Mouse (Mus musculus) CH12.LX (cell line): ENCODE measurements around the gene Agtrap.

ENCODE experiments used
- BHLHE40 ChIP-seq: IDR thresholded peaks from 2 replicates; pipeline ENCODE4 v1.6.1; 2011; ENCODE audit warnings: mild to moderate bottlenecking, low read depth, low read length, improper control_type of control experiment
- CTCF ChIP-seq, 2 experiments: IDR thresholded peaks in 1 of 2; conservative IDR thresholded peaks in 1 of 2; 2 replicates each; pipeline ENCODE4 v1.5.1; 2011 to 2012; ENCODE audit warnings: low read depth in 2 of 2, low read length in 2 of 2, improper control_type of control experiment in 1 of 2, inconsistent platforms in 1 of 2, mild to moderate bottlenecking in 1 of 2, moderate library complexity in 1 of 2
- ELF1 ChIP-seq: IDR thresholded peaks from 2 replicates; pipeline ENCODE4 v1.6.1; 2014; ENCODE audit warnings: low read depth, mild to moderate bottlenecking, inconsistent platforms, low read length, improper control_type of control experiment
- EP300 ChIP-seq: IDR thresholded peaks from 2 replicates; pipeline ENCODE4 v1.6.1; 2011; ENCODE audit warnings: low read length, improper control_type of control experiment
- HCFC1 ChIP-seq: IDR thresholded peaks from 2 replicates; pipeline ENCODE4 v1.6.1; 2012; ENCODE audit warnings: low read depth, mild to moderate bottlenecking, inconsistent platforms, low read length, improper control_type of control experiment
- JUND ChIP-seq: conservative IDR thresholded peaks from 2 replicates; pipeline ENCODE4 v1.6.1; 2011; ENCODE audit warnings: low read depth, low read length, improper control_type of control experiment
- MAFK ChIP-seq: IDR thresholded peaks from 2 replicates; pipeline ENCODE4 v1.6.1; 2011; ENCODE audit warnings: low read length, improper control_type of control experiment; ENCODE audit not compliant: insufficient replicate concordance
- NELFE ChIP-seq: IDR thresholded peaks from 2 replicates; pipeline ENCODE4 v1.6.1; 2011; ENCODE audit warnings: low read depth, low read length, improper control_type of control experiment
- POLR2A ChIP-seq: IDR thresholded peaks from 2 replicates; pipeline ENCODE4 v1.6.1; 2011; ENCODE audit warnings: low read depth, mild to moderate bottlenecking, improper control_type of control experiment, low read length
- USF1 ChIP-seq: IDR thresholded peaks from 2 replicates; pipeline ENCODE4 v1.6.1; 2014; ENCODE audit warnings: low read depth, mild to moderate bottlenecking, inconsistent platforms, low read length, improper control_type of control experiment
- ZNF384 ChIP-seq: IDR thresholded peaks from 2 replicates; pipeline ENCODE4 v1.6.1; 2012; ENCODE audit warnings: low read depth, low read length, improper control_type of control experiment, inconsistent platforms

DNA sequence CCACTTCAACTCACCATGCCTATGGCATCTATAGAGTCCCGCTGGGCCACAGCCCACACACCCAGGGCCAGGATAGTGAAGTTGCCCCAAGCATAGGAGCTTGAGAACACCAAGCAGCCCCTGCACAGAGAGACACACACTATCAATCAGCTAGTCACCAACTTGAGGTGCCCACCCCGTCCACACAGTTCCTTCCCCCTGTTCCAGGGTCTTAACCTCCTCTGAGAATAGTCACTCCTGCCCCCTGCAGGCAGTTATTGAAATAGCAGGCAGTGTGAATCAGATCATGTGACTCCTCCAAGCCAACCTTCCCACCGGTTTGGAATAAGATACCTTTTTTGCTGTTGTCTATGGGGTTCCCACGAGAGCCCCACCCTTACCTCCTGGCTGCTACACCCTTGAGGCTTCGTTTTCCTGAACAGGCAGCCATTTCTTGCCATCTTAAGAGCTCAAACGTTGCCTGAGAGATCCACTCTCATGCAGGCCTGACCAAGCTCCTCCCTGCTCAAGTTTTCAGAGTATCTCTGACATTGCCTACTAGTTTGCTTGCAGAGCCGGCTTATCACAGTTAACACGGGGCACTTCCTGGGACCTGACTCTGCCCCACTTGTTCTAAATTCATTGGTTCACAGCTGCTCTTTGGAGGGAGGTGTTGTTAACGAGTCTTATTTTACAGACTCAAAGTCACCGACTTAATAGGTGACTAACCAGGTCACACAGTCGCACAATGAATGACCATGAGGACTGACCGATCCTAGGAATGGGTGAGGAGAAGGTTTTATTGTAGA is 5.4 kb downstream of the Agtrap start:
- TF ChIP-seq HCFC1 (no peak), ELF1 (no peak), ZNF384 (no peak), NELFE (no peak), MAFK (no peak), CTCF (conservative IDR thresholded peaks at IDR 0.05 in 1 of 2, IDR thresholded peaks at IDR 0.05 in 1 of 2; ENCODE audit: low read depth in 2 of 2, low read length in 2 of 2) (peak; percentile 70 to 80), BHLHE40 (peak; percentile 32; the same call in 1 of the 2 replicates), POLR2A (no peak), JUND (no peak), EP300 (no peak), USF1 (peak; percentile 74)
